Mouse (Mus musculus) midbrain, embryonic 10.5 days (tissue): ENCODE results near the gene Serac1. TPM values are rescaled to one million over a fixed set of nuclear protein-coding genes. Genes with fewer than 3 reads are reported as not detected.

Experiments used
- DNase-seq: peaks from one replicate; pipeline ENCODE4 v3.0.0-alpha.2; 2017; ENCODE audit warnings: low spot score
- H3K27ac ChIP-seq: fragments of 300-500 bp; sonication (generic); replicated peaks from 2 replicates; pipeline ENCODE4 v1.5.1; 2016; ENCODE audit warnings: mild to moderate bottlenecking
- H3K27me3 ChIP-seq: fragments of 300-500 bp; sonication (generic); 2 replicates; pipeline ENCODE4 v1.6.1; 2016; ENCODE audit warnings: low read depth, mild to moderate bottlenecking; ENCODE audit not compliant: poor library complexity, severe bottlenecking
- H3K36me3 ChIP-seq: fragments of 300-500 bp; sonication (generic); 2 replicates; pipeline ENCODE4 v1.6.1; 2016; ENCODE audit warnings: mild to moderate bottlenecking, moderate library complexity
- H3K4me1 ChIP-seq: fragments of 300-500 bp; sonication (generic); 2 replicates; pipeline ENCODE4 v1.6.1; 2016
- H3K4me3 ChIP-seq: fragments of 300-500 bp; sonication (generic); 2 replicates; pipeline ENCODE4 v1.5.1; 2016; ENCODE audit warnings: mild to moderate bottlenecking, moderate library complexity
- H3K9me3 ChIP-seq: fragments of 300-500 bp; sonication (generic); replicated peaks from 2 replicates; pipeline ENCODE4 v1.6.1; 2016; ENCODE audit warnings: mild to moderate bottlenecking
- WGBS: fragments of 180-500 bp; shearing (Covaris S2); methylation state at CpG from one replicate; pipeline ENCODE4 v1.1.7; 2016; 5-methylcytosine and 5-hydroxymethylcytosine counted together
- polyA plus RNA-seq: library from polyadenylated mRNA; unstranded; fragments of >200 nt; fragmentation: Nextera tagmentation; extraction: Ambion mirVana; gene quantifications from 2 replicates; pipeline ENCODE4 v1.2.1, GENCODE M21; 2016

The Serac1 gene
- polyA plus RNA-seq, 1 experiment from 2014 or later, result 7.0 TPM

GRCm38 (mm10) chr17:5999039-5999543, 80.5 kb downstream of the Serac1 start:
- WGBS, result 86% methylated on average over 5 of the region's 5 CpGs
- H3K27ac ChIP-seq, result no peak overlapping the region
- no peak overlapping the region for H3K4me3 ChIP-seq
- DNase-seq, result no peak
- no peaks in the 10 kb centered on the region for H3K36me3 ChIP-seq
- no peaks in the 10 kb centered on the region; the same call in 1 of the 2 replicates for H3K27me3 ChIP-seq
- H3K9me3 ChIP-seq, result no peaks in the 10 kb centered on the region
- H3K4me1 ChIP-seq, result no peaks in the 10 kb centered on the region

- no peak for DNase-seq
- Histone ChIP-seq H3K4me1 (no peaks in the 10 kb centered on the region), H3K27me3 (no peaks in the 10 kb centered on the region; the same call in 1 of the 2 replicates), H3K36me3 (no peaks in the 10 kb centered on the region), H3K4me3 (no peak overlapping the region), H3K27ac (no peak overlapping the region), H3K9me3 (no peaks in the 10 kb centered on the region)
Measured at GRCm38 (mm10) chr17:5998235-5998500, 81.4 kb downstream of the Serac1 start.

- 84% methylated on average over 16 of the region's 16 CpGs for WGBS
- DNase-seq, result no peak
- H3K36me3 ChIP-seq, result no peaks in the 10 kb centered on the region
- H3K4me1 ChIP-seq, result 0 out of 2 replicates have a peak, but pooled peaks cover 4% of the 10 kb centered on the region
- no peaks in the 10 kb centered on the region; the same call in 1 of the 2 replicates for H3K27me3 ChIP-seq
- no peak overlapping the region for H3K27ac ChIP-seq
- no peak overlapping the region for H3K4me3 ChIP-seq
- H3K9me3 ChIP-seq, result no peaks in the 10 kb centered on the region
Measured at GRCm38 (mm10) chr17:5997380-5998234, 81.9 kb downstream of the Serac1 start.

- Histone ChIP-seq H3K9me3 (no peaks in the 10 kb centered on the region), H3K27me3 (no peaks in the 10 kb centered on the region; the same call in 1 of the 2 replicates), H3K36me3 (no peaks in the 10 kb centered on the region), H3K27ac (no peak overlapping the region), H3K4me3 (no peak overlapping the region), H3K4me1 (0 out of 2 replicates have a peak, but pooled peaks cover 4% of the 10 kb centered on the region)
- 93% methylated on average over 14 of the region's 14 CpGs for WGBS
- DNase-seq, result no peak
Measured at GRCm38 (mm10) chr17:5996589-5996988, 83.0 kb downstream of the Serac1 start.

- no peaks in the 10 kb centered on the region for H3K36me3 ChIP-seq
- H3K4me3 ChIP-seq, result no peak overlapping the region
- no peak overlapping the region for H3K27ac ChIP-seq
- 92% methylated on average over 6 of the region's 6 CpGs for WGBS
- H3K9me3 ChIP-seq, result no peaks in the 10 kb centered on the region
- H3K4me1 ChIP-seq, result 0 out of 2 replicates have a peak, but pooled peaks cover 4% of the 10 kb centered on the region
- DNase-seq, result no peak
- no peaks in the 10 kb centered on the region; the same call in 1 of the 2 replicates for H3K27me3 ChIP-seq
Measured at GRCm38 (mm10) chr17:5994606-5995005, 84.9 kb downstream of the Serac1 start.

GRCm38 (mm10) chr17:5993581-5994260, 85.8 kb downstream of the Serac1 start:
- no peaks in the 10 kb centered on the region for H3K36me3 ChIP-seq
- WGBS, result 93% methylated on average over 3 of the region's 3 CpGs
- H3K4me1 ChIP-seq, result 0 out of 2 replicates have a peak, but pooled peaks cover 4% of the 10 kb centered on the region
- no peaks in the 10 kb centered on the region for H3K9me3 ChIP-seq
- no peak overlapping the region for H3K27ac ChIP-seq
- no peak overlapping the region for H3K4me3 ChIP-seq
- no peaks in the 10 kb centered on the region; the same call in 1 of the 2 replicates for H3K27me3 ChIP-seq
- no peak for DNase-seq

GRCm38 (mm10) chr17:5992866-5993580, 86.5 kb downstream of the Serac1 start:
- no peak for DNase-seq
- Histone ChIP-seq H3K27ac (no peak overlapping the region), H3K9me3 (no peaks in the 10 kb centered on the region), H3K36me3 (no peaks in the 10 kb centered on the region), H3K4me1 (peaks cover 8% of the 10 kb centered on the region), H3K27me3 (no peaks in the 10 kb centered on the region; the same call in 1 of the 2 replicates), H3K4me3 (no peak overlapping the region)
- WGBS, result 78% methylated on average over 5 of the region's 5 CpGs

Other genes with a start within 250 kb of the Serac1 start
- 14.2 and 15.3 TPM in 2 replicates for gene Snx9, start 238.4 kb downstream of the Serac1 start, polyA plus RNA-seq
- gene Synj2, start 138.5 kb downstream of the Serac1 start, polyA plus RNA-seq, result 0.88 and 1.3 TPM in 2 replicates
- 165 and 177 TPM in 2 replicates for gene Gtf2h5, start within 50 bp of the Serac1 start, polyA plus RNA-seq
- 119 and 141 TPM in 2 replicates for gene Tulp4, start 26.7 kb upstream of the Serac1 start, polyA plus RNA-seq
- gene Tmem181a, start 177.1 kb upstream of the Serac1 start, polyA plus RNA-seq, result 21.3 and 22.5 TPM in 2 replicates
- 22.1 and 29.9 TPM in 2 replicates for gene Dynlt1a, start 237.8 kb upstream of the Serac1 start, polyA plus RNA-seq